Mouse (Mus musculus): ENCODE measurements at regions not wholly inside any gene's neighbourhood (a gene's known extent, or its start where the extent isn't known, plus 50 kb on each side); places are given as distances from the start of the nearest gene placed in this dataset.

- Histone ChIP-seq H3K36me3 (ENCODE audit: control insufficient read depth, insufficient read depth, low read length) (no peaks in the 10 kb centered on the region), H3K4me2 (replicated peaks; ENCODE audit: low read depth, low read length) (no peak overlapping the region), H3K9me3 (ENCODE audit: control insufficient read depth, low read depth, low read length) (no peaks in the 10 kb centered on the region), H3K27me3 (ENCODE audit: control insufficient read depth, insufficient read depth, low read length) (no peaks in the 10 kb centered on the region), H3K27ac (ENCODE audit: low read length) (no peak overlapping the region), H3K9ac (replicated peaks; ENCODE audit: low read depth, low read length) (no peak overlapping the region), H3K4me3 (ENCODE audit: low read depth, low read length) (no peak overlapping the region), H3K4me1 (ENCODE audit: control insufficient read depth, insufficient read depth, low read length) (no peaks in the 10 kb centered on the region)
- no peak for ATAC-seq (ENCODE audit: insufficient number of reproducible peaks, insufficient read depth, low FRiP score, low read depth)
- 75% methylated on average over 3 of the region's 3 CpGs for WGBS
Measured at GRCm38 (mm10) chr3:42163666-42164065, 421.3 kb downstream of the D3Ertd751e start.

DNA sequence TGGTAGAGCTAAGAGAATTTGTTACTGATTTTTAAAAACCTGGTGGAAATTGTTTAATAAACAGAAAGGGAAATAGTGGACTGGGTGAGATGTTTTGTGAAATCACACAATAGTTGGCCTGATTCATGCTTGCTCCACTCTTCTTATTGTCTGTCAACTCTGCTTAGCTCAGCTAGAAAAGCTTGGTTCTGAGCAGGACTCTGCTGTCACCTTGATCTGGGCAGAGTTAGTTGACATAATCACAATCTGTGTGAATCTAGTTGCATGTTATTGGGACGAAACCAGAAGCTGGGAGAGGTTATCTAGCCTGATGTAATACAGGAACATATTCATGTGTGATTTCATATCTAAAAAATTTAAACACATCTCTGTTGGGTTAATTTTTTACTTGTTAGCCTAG, 456.8 kb downstream of the D3Ertd751e start:
- Histone ChIP-seq H3K9ac (replicated peaks; ENCODE audit: low read depth, low read length) (no peak overlapping the region), H3K4me2 (replicated peaks; ENCODE audit: low read depth, low read length) (no peak overlapping the region), H3K4me3 (ENCODE audit: low read depth, low read length) (no peak overlapping the region), H3K27me3 (ENCODE audit: control insufficient read depth, insufficient read depth, low read length) (no peaks in the 10 kb centered on the region), H3K36me3 (ENCODE audit: control insufficient read depth, insufficient read depth, low read length) (no peaks in the 10 kb centered on the region), H3K27ac (ENCODE audit: low read length) (no peak overlapping the region), H3K4me1 (ENCODE audit: control insufficient read depth, insufficient read depth, low read length) (no peaks in the 10 kb centered on the region), H3K9me3 (ENCODE audit: control insufficient read depth, low read depth, low read length) (no peaks in the 10 kb centered on the region)
- no peak for ATAC-seq (ENCODE audit: insufficient number of reproducible peaks, insufficient read depth, low FRiP score, low read depth)
- WGBS = 51% methylated on average over 1 of the region's 1 CpGs

DNA sequence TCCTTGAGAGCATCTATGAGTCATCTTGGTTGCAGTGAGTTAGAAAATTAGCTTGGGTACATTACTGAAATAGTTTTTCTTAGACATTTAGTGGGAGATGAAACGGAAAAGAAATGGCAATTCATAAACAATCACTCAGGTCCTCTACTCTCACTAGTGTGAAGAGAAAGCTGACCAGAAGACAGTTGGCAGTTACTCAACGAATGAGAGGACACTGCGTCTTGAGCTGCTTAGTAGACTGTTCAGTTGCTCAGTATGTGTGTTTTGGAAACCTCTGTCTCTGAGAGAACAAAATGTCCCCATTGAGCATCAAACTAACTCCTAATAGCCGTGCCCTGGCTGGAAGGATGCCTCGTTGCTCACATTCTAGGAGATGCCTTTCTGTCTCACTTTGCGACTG, 459.0 kb downstream of the D3Ertd751e start:
- Histone ChIP-seq H3K36me3 (ENCODE audit: control insufficient read depth, insufficient read depth, low read length) (no peaks in the 10 kb centered on the region), H3K27me3 (ENCODE audit: control insufficient read depth, insufficient read depth, low read length) (no peaks in the 10 kb centered on the region)
- WGBS = 86% methylated on average over 6 of the region's 6 CpGs

DNA sequence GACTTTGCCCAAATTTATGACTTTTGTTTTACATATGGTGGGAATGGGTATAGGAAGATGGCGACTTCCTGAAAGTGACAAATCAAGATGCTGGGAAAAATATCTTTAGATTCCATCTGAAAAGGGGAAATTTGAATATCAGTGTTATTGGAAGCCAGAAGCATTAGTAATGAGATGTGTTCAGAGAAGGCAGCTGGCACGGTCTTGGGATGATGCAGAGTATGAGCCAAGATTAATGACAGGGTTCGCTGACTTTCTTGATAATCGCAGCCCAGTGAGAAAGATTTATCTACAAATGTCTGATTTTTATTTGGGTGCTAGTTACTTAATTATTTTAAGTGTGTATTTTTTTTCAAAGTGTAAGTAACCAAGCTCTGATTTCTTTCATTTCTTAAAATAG, 463.2 kb downstream of the D3Ertd751e start:
- no peak for ATAC-seq (ENCODE audit: insufficient number of reproducible peaks, insufficient read depth, low FRiP score, low read depth)
- H3K36me3 ChIP-seq (ENCODE audit: control insufficient read depth, insufficient read depth, low read length) = no peaks in the 10 kb centered on the region
- no peak overlapping the region for H3K9ac ChIP-seq (replicated peaks; ENCODE audit: low read depth, low read length)
- H3K27me3 ChIP-seq (ENCODE audit: control insufficient read depth, insufficient read depth, low read length) = no peaks in the 10 kb centered on the region
- H3K4me1 ChIP-seq (ENCODE audit: control insufficient read depth, insufficient read depth, low read length) = no peaks in the 10 kb centered on the region
- H3K27ac ChIP-seq (ENCODE audit: low read length) = no peak overlapping the region
- H3K4me3 ChIP-seq (ENCODE audit: low read depth, low read length) = no peak overlapping the region
- 77% methylated on average over 4 of the region's 4 CpGs for WGBS
- H3K4me2 ChIP-seq (replicated peaks; ENCODE audit: low read depth, low read length) = no peak overlapping the region
- H3K9me3 ChIP-seq (ENCODE audit: control insufficient read depth, low read depth, low read length) = no peaks in the 10 kb centered on the region

More for the DNA sequence above, 459.0 kb downstream of the D3Ertd751e start:
- ATAC-seq (ENCODE audit: insufficient number of reproducible peaks, insufficient read depth, low FRiP score, low read depth) = no peak
- H3K9me3 ChIP-seq (ENCODE audit: control insufficient read depth, low read depth, low read length) = no peaks in the 10 kb centered on the region
- H3K4me1 ChIP-seq (ENCODE audit: control insufficient read depth, insufficient read depth, low read length) = no peaks in the 10 kb centered on the region
- no peak overlapping the region for H3K4me3 ChIP-seq (ENCODE audit: low read depth, low read length)
- no peak overlapping the region for H3K27ac ChIP-seq (ENCODE audit: low read length)
- no peak overlapping the region for H3K9ac ChIP-seq (replicated peaks; ENCODE audit: low read depth, low read length)
- no peak overlapping the region for H3K4me2 ChIP-seq (replicated peaks; ENCODE audit: low read depth, low read length)

- no peaks in the 10 kb centered on the region for H3K27me3 ChIP-seq (ENCODE audit: control insufficient read depth, insufficient read depth, low read length)
- 84% methylated on average over 3 of the region's 3 CpGs for WGBS
- ATAC-seq (ENCODE audit: insufficient number of reproducible peaks, insufficient read depth, low FRiP score, low read depth) = no peak
- no peaks in the 10 kb centered on the region for H3K36me3 ChIP-seq (ENCODE audit: control insufficient read depth, insufficient read depth, low read length)
- no peak overlapping the region for H3K9ac ChIP-seq (replicated peaks; ENCODE audit: low read depth, low read length)
- H3K27ac ChIP-seq (ENCODE audit: low read length) = no peak overlapping the region
- H3K9me3 ChIP-seq (ENCODE audit: control insufficient read depth, low read depth, low read length) = no peaks in the 10 kb centered on the region
- H3K4me3 ChIP-seq (ENCODE audit: low read depth, low read length) = no peak overlapping the region
- no peak overlapping the region for H3K4me2 ChIP-seq (replicated peaks; ENCODE audit: low read depth, low read length)
- no peaks in the 10 kb centered on the region for H3K4me1 ChIP-seq (ENCODE audit: control insufficient read depth, insufficient read depth, low read length)
Measured at GRCm38 (mm10) chr3:42211420-42211819, 469.0 kb downstream of the D3Ertd751e start.

- Histone ChIP-seq H3K4me2 (replicated peaks; ENCODE audit: low read depth, low read length) (no peak overlapping the region), H3K4me3 (ENCODE audit: low read depth, low read length) (no peak overlapping the region), H3K36me3 (ENCODE audit: control insufficient read depth, insufficient read depth, low read length) (no peaks in the 10 kb centered on the region), H3K9me3 (ENCODE audit: control insufficient read depth, low read depth, low read length) (no peaks in the 10 kb centered on the region), H3K27me3 (ENCODE audit: control insufficient read depth, insufficient read depth, low read length) (no peaks in the 10 kb centered on the region), H3K4me1 (ENCODE audit: control insufficient read depth, insufficient read depth, low read length) (no peaks in the 10 kb centered on the region), H3K27ac (ENCODE audit: low read length) (no peak overlapping the region), H3K9ac (replicated peaks; ENCODE audit: low read depth, low read length) (no peak overlapping the region)
- 81% methylated on average over 5 of the region's 5 CpGs for WGBS
- ATAC-seq (ENCODE audit: insufficient number of reproducible peaks, insufficient read depth, low FRiP score, low read depth) = no peak
Measured at GRCm38 (mm10) chr3:42212456-42212855, 470.0 kb downstream of the D3Ertd751e start.

- no peak overlapping the region for H3K4me3 ChIP-seq (ENCODE audit: low read depth, low read length)
- ATAC-seq (ENCODE audit: insufficient number of reproducible peaks, insufficient read depth, low FRiP score, low read depth) = no peak
- H3K27me3 ChIP-seq (ENCODE audit: control insufficient read depth, insufficient read depth, low read length) = no peaks in the 10 kb centered on the region
- no peak overlapping the region for H3K4me2 ChIP-seq (replicated peaks; ENCODE audit: low read depth, low read length)
- H3K36me3 ChIP-seq (ENCODE audit: control insufficient read depth, insufficient read depth, low read length) = no peaks in the 10 kb centered on the region
- H3K9me3 ChIP-seq (ENCODE audit: control insufficient read depth, low read depth, low read length) = no peaks in the 10 kb centered on the region
- H3K9ac ChIP-seq (replicated peaks; ENCODE audit: low read depth, low read length) = no peak overlapping the region
- no peak overlapping the region for H3K27ac ChIP-seq (ENCODE audit: low read length)
- WGBS = 78% methylated on average over 6 of the region's 6 CpGs
- no peaks in the 10 kb centered on the region for H3K4me1 ChIP-seq (ENCODE audit: control insufficient read depth, insufficient read depth, low read length)
Measured at GRCm38 (mm10) chr3:42213163-42213562, 470.8 kb downstream of the D3Ertd751e start.

- no peaks in the 10 kb centered on the region for H3K4me1 ChIP-seq (ENCODE audit: control insufficient read depth, insufficient read depth, low read length)
- no peak overlapping the region for H3K4me3 ChIP-seq (ENCODE audit: low read depth, low read length)
- WGBS = 31% methylated on average over 10 of the region's 10 CpGs
- H3K27ac ChIP-seq (ENCODE audit: low read length) = no peak overlapping the region
- H3K27me3 ChIP-seq (ENCODE audit: control insufficient read depth, insufficient read depth, low read length) = no peaks in the 10 kb centered on the region
- no peak overlapping the region for H3K9ac ChIP-seq (replicated peaks; ENCODE audit: low read depth, low read length)
- no peak for ATAC-seq (ENCODE audit: insufficient number of reproducible peaks, insufficient read depth, low FRiP score, low read depth)
- no peaks in the 10 kb centered on the region for H3K36me3 ChIP-seq (ENCODE audit: control insufficient read depth, insufficient read depth, low read length)
- H3K4me2 ChIP-seq (replicated peaks; ENCODE audit: low read depth, low read length) = no peak overlapping the region
- no peaks in the 10 kb centered on the region for H3K9me3 ChIP-seq (ENCODE audit: control insufficient read depth, low read depth, low read length)
Measured at GRCm38 (mm10) chr3:42214624-42215276, 472.3 kb downstream of the D3Ertd751e start.

DNA sequence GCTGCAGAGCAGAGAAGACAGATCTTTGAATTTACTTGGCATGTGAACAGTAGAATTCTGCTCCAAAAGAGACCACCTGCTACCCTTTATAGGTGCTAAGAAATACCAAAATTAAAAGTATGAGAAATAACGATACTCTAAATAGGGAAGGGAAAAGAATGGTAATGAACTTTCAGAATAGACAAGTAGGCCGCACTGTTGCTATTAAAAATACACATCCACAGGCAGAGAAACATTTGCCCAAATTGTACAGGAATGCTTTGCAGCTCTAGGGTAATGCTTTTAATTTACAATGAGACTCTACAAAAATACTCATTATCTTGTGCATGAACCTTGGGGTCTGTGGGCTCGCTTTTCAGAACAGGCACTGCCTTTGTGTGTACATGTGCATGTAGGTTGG, 476.3 kb downstream of the D3Ertd751e start:
- 91% methylated on average over 3 of the region's 3 CpGs for WGBS
- no peak for ATAC-seq (ENCODE audit: insufficient number of reproducible peaks, insufficient read depth, low FRiP score, low read depth)
- Histone ChIP-seq H3K4me1 (ENCODE audit: control insufficient read depth, insufficient read depth, low read length) (no peaks in the 10 kb centered on the region), H3K27me3 (ENCODE audit: control insufficient read depth, insufficient read depth, low read length) (no peaks in the 10 kb centered on the region), H3K9ac (replicated peaks; ENCODE audit: low read depth, low read length) (no peak overlapping the region), H3K4me2 (replicated peaks; ENCODE audit: low read depth, low read length) (no peak overlapping the region), H3K9me3 (ENCODE audit: control insufficient read depth, low read depth, low read length) (no peaks in the 10 kb centered on the region), H3K36me3 (ENCODE audit: control insufficient read depth, insufficient read depth, low read length) (no peaks in the 10 kb centered on the region), H3K4me3 (ENCODE audit: low read depth, low read length) (no peak overlapping the region), H3K27ac (ENCODE audit: low read length) (no peak overlapping the region)
